Mouse (Mus musculus) liver, postnatal 0 days (tissue): ENCODE results near the gene Wdr45b. TPM values are rescaled to one million over a fixed set of nuclear protein-coding genes. Genes with fewer than 3 reads are reported as not detected.
A peak's percentile ranks its signal among the peaks of the same experiment; 100 is the strongest.
"Not testable (repeated sequence)": the region's sequence is repeated elsewhere in the genome, so short reads cannot be mapped to it uniquely, and the experiment has no call there.

Experiments used
- ATAC-seq: fragments of 200-750 bp; cut with Nextera tagmentation; 2 replicates; pipeline ENCODE4 v1.8.0; 2017; ENCODE audit warnings: mild to moderate bottlenecking, moderate library complexity
- DNase-seq: peaks from one replicate; pipeline ENCODE4 v3.0.0-alpha.2; 2016
- H3K27ac ChIP-seq: fragments of 300-500 bp; sonication (generic); 2 replicates; pipeline ENCODE4 v1.5.1; 2014; ENCODE audit warnings: antibody characterized with exemption, moderate library complexity, mild to moderate bottlenecking, low read depth
- H3K27me3 ChIP-seq: fragments of 300-500 bp; sonication (generic); 2 replicates; pipeline ENCODE4 v1.6.1; 2014; ENCODE audit warnings: low read length, control low read depth, mixed read lengths; ENCODE audit not compliant: insufficient read depth
- H3K36me3 ChIP-seq: fragments of 300-500 bp; sonication (generic); replicated peaks from 2 replicates; pipeline ENCODE4 v1.6.1; 2014; ENCODE audit warnings: mild to moderate bottlenecking, control low read depth, low read length, moderate library complexity, mixed read lengths; ENCODE audit not compliant: insufficient read depth
- H3K4me1 ChIP-seq: fragments of 300-500 bp; sonication (generic); 2 replicates; pipeline ENCODE4 v1.6.1; 2014; ENCODE audit warnings: antibody characterized with exemption, mild to moderate bottlenecking, control low read depth; ENCODE audit not compliant: insufficient read depth
- H3K4me2 ChIP-seq: fragments of 300-500 bp; sonication (generic); 2 replicates; pipeline ENCODE4 v1.6.1; 2014; ENCODE audit warnings: low read depth, mild to moderate bottlenecking, low read length, moderate library complexity, mixed read lengths
- H3K4me3 ChIP-seq: fragments of 300-500 bp; sonication (generic); 2 replicates; pipeline ENCODE4 v1.5.1; 2014; ENCODE audit warnings: low read depth, low read length
- H3K9ac ChIP-seq: fragments of 300-500 bp; sonication (generic); replicated peaks from 2 replicates; pipeline ENCODE4 v1.6.1; 2014; ENCODE audit warnings: mild to moderate bottlenecking, moderate library complexity
- H3K9me3 ChIP-seq: fragments of 300-500 bp; sonication (generic); 2 replicates; pipeline ENCODE4 v1.6.1; 2016; ENCODE audit warnings: mild to moderate bottlenecking, control low read depth, low read length, mixed read lengths
- CTCF ChIP-seq: sonication (generic); IDR thresholded peaks from 2 replicates; pipeline ENCODE4 v1.5.1; 2016; ENCODE audit warnings: antibody characterized with exemption, low read depth
- EP300 ChIP-seq: IDR thresholded peaks from 2 replicates; pipeline ENCODE4 v1.6.1; 2016; ENCODE audit warnings: antibody characterized with exemption, low read depth, mild to moderate bottlenecking
- WGBS: fragments of 180-500 bp; shearing (Covaris S2); extraction: QIAGEN DNeasy Blood & Tissue Kit; methylation state at CpG from one replicate; pipeline ENCODE4 v1.1.7; 2014; ENCODE audit not compliant: insufficient replicate concordance; 5-methylcytosine and 5-hydroxymethylcytosine counted together
- polyA plus RNA-seq: library from polyadenylated mRNA; unstranded; fragments of >200 nt; fragmentation: Nextera tagmentation; extraction: Ambion mirVana; gene quantifications from 2 replicates; pipeline ENCODE4 v1.2.1, GENCODE M21; 2015

Gene Wdr45b
- polyA plus RNA-seq, 1 experiment from 2014 or later, result 16.7 TPM

- no peaks in the 10 kb centered on the region for H3K27me3 ChIP-seq
- peak; percentile 64 for DNase-seq
- H3K9me3 ChIP-seq, result no peaks in the 10 kb centered on the region
- TF ChIP-seq CTCF (peak; percentile 49), EP300 (no peak)
- WGBS, result 2% methylated on average over 39 of the region's 41 CpGs
- peak; percentile 52 for ATAC-seq
- H3K9ac ChIP-seq, result peak overlapping the region; percentile 99
- H3K27ac ChIP-seq, result peak overlapping the region; percentile 95
- H3K4me1 ChIP-seq, result peaks cover 24% of the 10 kb centered on the region
- peaks cover 6% of the 10 kb centered on the region; the same call in 1 of the 2 replicates for H3K36me3 ChIP-seq
- H3K4me3 ChIP-seq, result peak overlapping the region; percentile 98
- peak overlapping the region; percentile 81 for H3K4me2 ChIP-seq
Measured at GRCm38 (mm10) chr11:121353326-121354090, 737 bp downstream of the Wdr45b start.

- H3K9me3 ChIP-seq, H3K9ac ChIP-seq, H3K4me3 ChIP-seq, H3K27ac ChIP-seq, H3K27me3 ChIP-seq, H3K4me2 ChIP-seq, DNase-seq, ATAC-seq: not testable (repeated sequence)
- Histone ChIP-seq H3K36me3 (peaks cover 23% of the 10 kb centered on the region), H3K4me1 (peaks cover 15% of the 10 kb centered on the region)
- 73% methylated on average over 3 of the region's 3 CpGs for WGBS
Measured at GRCm38 (mm10) chr11:121348727-121349126, 5.5 kb downstream of the Wdr45b start.

- Histone ChIP-seq H3K27me3 (no peaks in the 10 kb centered on the region), H3K4me2 (no peak overlapping the region), H3K9ac (no peak overlapping the region), H3K4me3 (no peak overlapping the region), H3K9me3 (no peaks in the 10 kb centered on the region), H3K4me1 (peaks cover 12% of the 10 kb centered on the region), H3K36me3 (peaks cover 23% of the 10 kb centered on the region), H3K27ac (no peak overlapping the region)
- TF ChIP-seq CTCF (no peak), EP300 (no peak)
- ATAC-seq, result no peak
- no peak for DNase-seq
- 66% methylated on average over 2 of the region's 2 CpGs for WGBS
Measured at GRCm38 (mm10) chr11:121348166-121348565, 6.1 kb downstream of the Wdr45b start.

- Histone ChIP-seq H3K36me3 (peaks cover 23% of the 10 kb centered on the region), H3K4me3 (no peak overlapping the region), H3K27ac (no peak overlapping the region), H3K9me3 (no peaks in the 10 kb centered on the region), H3K4me1 (peaks cover 3% of the 10 kb centered on the region), H3K9ac (no peak overlapping the region), H3K4me2 (no peak overlapping the region), H3K27me3 (no peaks in the 10 kb centered on the region)
- ATAC-seq (no peak), DNase-seq (no peak)
- WGBS, result 71% methylated on average over 2 of the region's 2 CpGs
- TF ChIP-seq EP300 (no peak), CTCF (no peak)
Measured at GRCm38 (mm10) chr11:121347036-121347435, 7.2 kb downstream of the Wdr45b start.

- not testable (repeated sequence) for H3K4me1 ChIP-seq, H3K9me3 ChIP-seq, ATAC-seq, H3K4me2 ChIP-seq, H3K9ac ChIP-seq, H3K4me3 ChIP-seq, H3K27me3 ChIP-seq, H3K27ac ChIP-seq, DNase-seq
- no CpG with 5 or more reads among the region's 1 CpGs for WGBS
- peaks cover 22% of the 10 kb centered on the region for H3K36me3 ChIP-seq
Measured at GRCm38 (mm10) chr11:121342423-121342822, 11.8 kb downstream of the Wdr45b start.

GRCm38 (mm10) chr11:121340287-121340686, 14.0 kb downstream of the Wdr45b start:
- no peak overlapping the region for H3K27ac ChIP-seq
- H3K4me2 ChIP-seq, result no peak overlapping the region
- no peak overlapping the region for H3K9ac ChIP-seq
- no peak for DNase-seq
- H3K36me3 ChIP-seq, result peaks cover 30% of the 10 kb centered on the region
- no peaks in the 10 kb centered on the region for H3K9me3 ChIP-seq
- 55% methylated on average over 1 of the region's 1 CpGs for WGBS
- H3K4me3 ChIP-seq, result no peak overlapping the region
- peaks cover 6% of the 10 kb centered on the region for H3K4me1 ChIP-seq
- H3K27me3 ChIP-seq, result no peaks in the 10 kb centered on the region
- no peak for ATAC-seq
- no peak for TF ChIP-seq EP300
- TF ChIP-seq CTCF, result no peak
